Mouse (Mus musculus) bone marrow, adult 2 months (tissue): ENCODE data around the gene Lect2.

Source experiments
- CTCF ChIP-seq: fragments of 200-500 bp; IDR thresholded peaks from 2 replicates; pipeline ENCODE4 v1.5.1; 2011; ENCODE audit warnings: low read length, control low read depth; ENCODE audit not compliant: control insufficient read depth, insufficient read depth
- POLR2A ChIP-seq: fragments of 200-500 bp; IDR thresholded peaks from 2 replicates; pipeline ENCODE4 v1.6.1; 2011; ENCODE audit warnings: low read depth, mild to moderate bottlenecking, control low read depth, low read length, borderline replicate concordance; ENCODE audit not compliant: control insufficient read depth

- TF ChIP-seq CTCF: no peak
- no peak for TF ChIP-seq POLR2A
Observed at GRCm38 (mm10) chr13:56591191-56591590, 42.9 kb upstream of the Lect2 start.
